Mouse (Mus musculus): ENCODE measurements around the gene Cmtm8. TPM values are rescaled to one million over a fixed set of nuclear protein-coding genes. Genes with fewer than 3 reads are reported as not detected.

Gene Cmtm8
- total and polyA plus RNA-seq, 3 experiments: 0.16 TPM; not detected in 2

DNA sequence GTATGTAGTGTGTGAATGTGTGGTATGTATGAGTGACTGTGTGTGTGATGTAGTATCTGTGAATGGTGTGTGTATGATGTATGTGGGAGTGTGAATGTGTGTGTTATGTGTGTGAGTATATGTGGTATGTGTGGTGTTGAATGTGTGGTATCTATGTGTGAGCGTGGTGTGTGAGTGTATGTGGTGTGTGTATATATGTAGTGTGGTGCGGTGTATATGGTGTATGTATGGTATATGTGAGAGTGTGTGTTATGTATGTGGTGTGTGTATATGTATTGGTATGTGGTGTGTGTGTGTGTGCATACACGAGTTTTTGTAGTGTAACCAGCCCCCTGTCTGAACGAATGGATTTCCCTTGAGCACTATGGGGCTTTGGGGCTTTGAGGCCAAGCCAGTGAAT lies 41.6 kb upstream of the Cmtm8 start:
- TF ChIP-seq GATA2 (IDR thresholded peaks at IDR 0.05; ENCODE audit: borderline replicate concordance, low read depth, low read length) (no peak), GATA1 (IDR thresholded peaks at IDR 0.05; ENCODE audit: borderline replicate concordance, low read length) (no peak), TAL1 (conservative IDR thresholded peaks at IDR 0.05; ENCODE audit: low read depth, low read length) (no peak), POLR2AphosphoS5 (IDR thresholded peaks at IDR 0.05; ENCODE audit: insufficient replicate concordance, low read depth, low read length) (no peak), CTCF (IDR thresholded peaks at IDR 0.05; ENCODE audit: low read depth, low read length) (no peak)
- H3K27me3 ChIP-seq (ENCODE audit: insufficient read depth, low read length): no peaks in the 10 kb centered on the region
- H3K36me3 ChIP-seq (replicated peaks): no peaks in the 10 kb centered on the region
- H3K4me1 ChIP-seq (ENCODE audit: insufficient read depth, low read depth, low read length): no peaks in the 10 kb centered on the region
- H3K4me3 ChIP-seq (ENCODE audit: low read depth, low read length): no peak overlapping the region
- no peak for ATAC-seq (ENCODE audit: extremely low read depth, insufficient number of reproducible peaks, low FRiP score, poor library complexity, severe bottlenecking)
- peaks cover 25% of the 10 kb centered on the region for H3K9me3 ChIP-seq (replicated peaks)
- DNase-seq (ENCODE audit: low spot score): no peak

- H3K4me3 ChIP-seq (ENCODE audit: low read depth, low read length): no peak overlapping the region
- TF ChIP-seq CTCF (IDR thresholded peaks at IDR 0.05; ENCODE audit: low read depth, low read length) (no peak), GATA1 (IDR thresholded peaks at IDR 0.05; ENCODE audit: borderline replicate concordance, low read length) (no peak), TAL1 (conservative IDR thresholded peaks at IDR 0.05; ENCODE audit: low read depth, low read length) (no peak), POLR2AphosphoS5 (IDR thresholded peaks at IDR 0.05; ENCODE audit: insufficient replicate concordance, low read depth, low read length) (no peak), GATA2 (IDR thresholded peaks at IDR 0.05; ENCODE audit: borderline replicate concordance, low read depth, low read length) (no peak)
- no peaks in the 10 kb centered on the region for H3K36me3 ChIP-seq (replicated peaks)
- no peaks in the 10 kb centered on the region for H3K4me1 ChIP-seq (ENCODE audit: insufficient read depth, low read depth, low read length)
- DNase-seq (ENCODE audit: low spot score) (no peak), ATAC-seq (ENCODE audit: extremely low read depth, insufficient number of reproducible peaks, low FRiP score, poor library complexity, severe bottlenecking) (no peak)
- H3K27me3 ChIP-seq (ENCODE audit: insufficient read depth, low read length): no peaks in the 10 kb centered on the region
- H3K9me3 ChIP-seq (replicated peaks): peaks cover 31% of the 10 kb centered on the region
Observed at GRCm38 (mm10) chr9:114881977-114882376, 38.0 kb upstream of the Cmtm8 start.

DNA sequence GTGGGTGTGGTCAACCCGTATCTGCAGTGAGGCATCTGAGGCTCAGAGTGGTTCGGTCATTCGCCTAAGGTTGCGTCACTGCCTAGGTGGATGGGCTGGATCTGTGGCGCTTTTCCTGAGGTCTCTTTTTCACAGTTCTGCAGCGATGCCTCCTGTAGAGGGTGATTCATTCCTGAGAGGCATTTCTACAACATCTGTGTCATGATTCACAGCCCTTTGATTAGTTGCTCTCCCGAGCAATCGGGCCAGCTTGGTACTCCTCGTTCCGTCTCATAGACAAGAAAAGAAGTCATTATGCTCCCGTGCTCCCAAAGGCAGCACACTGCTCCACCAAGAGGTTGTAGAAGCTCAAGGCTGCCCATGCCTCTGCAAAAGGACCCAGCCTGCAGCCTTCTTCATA lies 11.4 kb upstream of the Cmtm8 start:
- no peak for TF ChIP-seq CTCF (IDR thresholded peaks at IDR 0.05; ENCODE audit: low read depth, low read length)
- no peak for TF ChIP-seq POLR2AphosphoS5 (IDR thresholded peaks at IDR 0.05; ENCODE audit: insufficient replicate concordance, low read depth, low read length)
- no peak for TF ChIP-seq TAL1 (conservative IDR thresholded peaks at IDR 0.05; ENCODE audit: low read depth, low read length)
- TF ChIP-seq GATA2 (IDR thresholded peaks at IDR 0.05; ENCODE audit: borderline replicate concordance, low read depth, low read length): no peak
- no peak for TF ChIP-seq GATA1 (IDR thresholded peaks at IDR 0.05; ENCODE audit: borderline replicate concordance, low read length)
- ATAC-seq (ENCODE audit: extremely low read depth, insufficient number of reproducible peaks, low FRiP score, poor library complexity, severe bottlenecking): no peak
- Histone ChIP-seq H3K4me3 (ENCODE audit: low read depth, low read length) (no peak overlapping the region), H3K27me3 (ENCODE audit: insufficient read depth, low read length) (no peaks in the 10 kb centered on the region), H3K4me1 (ENCODE audit: insufficient read depth, low read depth, low read length) (no peaks in the 10 kb centered on the region), H3K9me3 (replicated peaks) (peaks cover 17% of the 10 kb centered on the region), H3K36me3 (replicated peaks) (no peaks in the 10 kb centered on the region)
- DNase-seq (ENCODE audit: low spot score): no peak

GRCm38 (mm10) chr9:114854686-114855085 lies 10.7 kb upstream of the Cmtm8 start:
- no peak for ATAC-seq (ENCODE audit: extremely low read depth, insufficient number of reproducible peaks, low FRiP score, poor library complexity, severe bottlenecking)
- no peak for DNase-seq (ENCODE audit: low spot score)
- no peaks in the 10 kb centered on the region for H3K36me3 ChIP-seq (replicated peaks)
- H3K9me3 ChIP-seq (replicated peaks): peaks cover 14% of the 10 kb centered on the region
- no peak overlapping the region for H3K4me3 ChIP-seq (ENCODE audit: low read depth, low read length)
- TF ChIP-seq CTCF (IDR thresholded peaks at IDR 0.05; ENCODE audit: low read depth, low read length): no peak
- TF ChIP-seq GATA1 (IDR thresholded peaks at IDR 0.05; ENCODE audit: borderline replicate concordance, low read length): no peak
- no peak for TF ChIP-seq POLR2AphosphoS5 (IDR thresholded peaks at IDR 0.05; ENCODE audit: insufficient replicate concordance, low read depth, low read length)
- TF ChIP-seq GATA2 (IDR thresholded peaks at IDR 0.05; ENCODE audit: borderline replicate concordance, low read depth, low read length): no peak
- no peak for TF ChIP-seq TAL1 (conservative IDR thresholded peaks at IDR 0.05; ENCODE audit: low read depth, low read length)
- H3K27me3 ChIP-seq (ENCODE audit: insufficient read depth, low read length): no peaks in the 10 kb centered on the region
- no peaks in the 10 kb centered on the region for H3K4me1 ChIP-seq (ENCODE audit: insufficient read depth, low read depth, low read length)

GRCm38 (mm10) chr9:114853336-114853735 lies 9.4 kb upstream of the Cmtm8 start:
- no peak for TF ChIP-seq POLR2AphosphoS5 (IDR thresholded peaks at IDR 0.05; ENCODE audit: insufficient replicate concordance, low read depth, low read length)
- TF ChIP-seq GATA2 (IDR thresholded peaks at IDR 0.05; ENCODE audit: borderline replicate concordance, low read depth, low read length): no peak
- no peak for TF ChIP-seq CTCF (IDR thresholded peaks at IDR 0.05; ENCODE audit: low read depth, low read length)
- TF ChIP-seq GATA1 (IDR thresholded peaks at IDR 0.05; ENCODE audit: borderline replicate concordance, low read length): no peak
- TF ChIP-seq TAL1 (conservative IDR thresholded peaks at IDR 0.05; ENCODE audit: low read depth, low read length): no peak
- Histone ChIP-seq H3K4me3 (ENCODE audit: low read depth, low read length) (no peak overlapping the region), H3K36me3 (replicated peaks) (no peaks in the 10 kb centered on the region), H3K9me3 (replicated peaks) (peaks cover 13% of the 10 kb centered on the region), H3K4me1 (ENCODE audit: insufficient read depth, low read depth, low read length) (no peaks in the 10 kb centered on the region), H3K27me3 (ENCODE audit: insufficient read depth, low read length) (no peaks in the 10 kb centered on the region)
- ATAC-seq (ENCODE audit: extremely low read depth, insufficient number of reproducible peaks, low FRiP score, poor library complexity, severe bottlenecking) (no peak), DNase-seq (ENCODE audit: low spot score) (no peak)

- Histone ChIP-seq H3K27me3 (ENCODE audit: insufficient read depth, low read length) (no peaks in the 10 kb centered on the region), H3K4me3 (ENCODE audit: low read depth, low read length) (no peak overlapping the region), H3K9me3 (replicated peaks) (peaks cover 8% of the 10 kb centered on the region), H3K36me3 (replicated peaks) (no peaks in the 10 kb centered on the region), H3K4me1 (ENCODE audit: insufficient read depth, low read depth, low read length) (no peaks in the 10 kb centered on the region)
- ATAC-seq (ENCODE audit: extremely low read depth, insufficient number of reproducible peaks, low FRiP score, poor library complexity, severe bottlenecking): no peak
- no peak for TF ChIP-seq CTCF (IDR thresholded peaks at IDR 0.05; ENCODE audit: low read depth, low read length)
- no peak for TF ChIP-seq TAL1 (conservative IDR thresholded peaks at IDR 0.05; ENCODE audit: low read depth, low read length)
- no peak for DNase-seq (ENCODE audit: low spot score)
Observed at GRCm38 (mm10) chr9:114851419-114852190, 7.6 kb upstream of the Cmtm8 start.
